Mouse (Mus musculus) lung, embryonic 14.5 days (tissue): ENCODE data around the gene Evx1. TPM values are rescaled to one million over a fixed set of nuclear protein-coding genes. Genes with fewer than 3 reads are reported as not detected.

Experiments
- ATAC-seq: fragments of 200-750 bp; cut with Nextera tagmentation; 2 replicates; pipeline ENCODE4 v1.8.0; 2017; ENCODE audit warnings: mild to moderate bottlenecking, moderate TSS enrichment, moderate library complexity; ENCODE audit not compliant: insufficient read depth
- DNase-seq: peaks from one replicate; pipeline ENCODE4 v3.0.0-alpha.2; 2015
- H3K27ac ChIP-seq: fragments of 300-500 bp; sonication (generic); 2 replicates; pipeline ENCODE4 v1.5.1; 2014; ENCODE audit warnings: low read depth, mild to moderate bottlenecking, moderate library complexity
- H3K27me3 ChIP-seq: fragments of 300-500 bp; sonication (generic); 2 replicates; pipeline ENCODE4 v1.6.1; 2014; ENCODE audit warnings: low read length, control low read depth; ENCODE audit not compliant: insufficient read depth
- H3K36me3 ChIP-seq: fragments of 300-500 bp; sonication (generic); 2 replicates; pipeline ENCODE4 v1.6.1; 2014; ENCODE audit warnings: control low read depth; ENCODE audit not compliant: insufficient read depth
- H3K4me1 ChIP-seq: fragments of 300-500 bp; sonication (generic); 2 replicates; pipeline ENCODE4 v1.6.1; 2014; ENCODE audit warnings: antibody characterized with exemption, control low read depth; ENCODE audit not compliant: insufficient read depth
- H3K4me2 ChIP-seq: fragments of 300-500 bp; sonication (generic); 2 replicates; pipeline ENCODE4 v1.6.1; 2014; ENCODE audit warnings: mild to moderate bottlenecking
- H3K4me3 ChIP-seq: fragments of 300-500 bp; sonication (generic); 2 replicates; pipeline ENCODE4 v1.5.1; 2014; ENCODE audit warnings: low read depth, low read length
- H3K9ac ChIP-seq: fragments of 300-500 bp; sonication (generic); 2 replicates; pipeline ENCODE4 v1.6.1; 2014
- H3K9me3 ChIP-seq: fragments of 300-500 bp; sonication (generic); 2 replicates; pipeline ENCODE4 v1.6.1; 2016; ENCODE audit warnings: low read depth, low read length, control low read depth
- CTCF ChIP-seq: IDR thresholded peaks from 2 replicates; pipeline ENCODE4 v1.5.1; 2016; ENCODE audit warnings: antibody characterized with exemption, low read depth
- WGBS: fragments of 180-500 bp; shearing (Covaris S2); extraction: QIAGEN DNeasy Blood & Tissue Kit; methylation state at CpG from one replicate; pipeline ENCODE4 v1.1.7; 2014; 5-methylcytosine and 5-hydroxymethylcytosine counted together
- polyA plus RNA-seq: library from polyadenylated mRNA; unstranded; fragments of >200 nt; fragmentation: Nextera tagmentation; extraction: Ambion mirVana; gene quantifications from 2 replicates; pipeline ENCODE4 v1.2.1, GENCODE M21; 2014

The Evx1 gene
- polyA plus RNA-seq, 1 experiment from 2014 or later: not detected

GRCm38 (mm10) chr6:52309766-52310165 is 3.5 kb upstream of the Evx1 start:
- no peaks in the 10 kb centered on the region for H3K36me3 ChIP-seq
- ATAC-seq (no peak), DNase-seq (no peak)
- peaks cover 93% of the 10 kb centered on the region for H3K27me3 ChIP-seq
- no peak overlapping the region for H3K27ac ChIP-seq
- 0 out of 2 replicates have a peak, but pooled peaks cover 3% of the 10 kb centered on the region for H3K4me1 ChIP-seq
- H3K4me2 ChIP-seq: no peak overlapping the region
- no peak overlapping the region for H3K4me3 ChIP-seq
- TF ChIP-seq CTCF: no peak
- 34% methylated on average over 10 of the region's 10 CpGs for WGBS
- H3K9ac ChIP-seq: no peak overlapping the region
- no peaks in the 10 kb centered on the region for H3K9me3 ChIP-seq

GRCm38 (mm10) chr6:52310366-52310765 is 2.9 kb upstream of the Evx1 start:
- peak; percentile 55 for DNase-seq
- H3K27ac ChIP-seq: no peak overlapping the region
- H3K9me3 ChIP-seq: no peaks in the 10 kb centered on the region
- H3K27me3 ChIP-seq: peaks cover 98% of the 10 kb centered on the region
- H3K4me1 ChIP-seq: 0 out of 2 replicates have a peak, but pooled peaks cover 3% of the 10 kb centered on the region
- H3K4me2 ChIP-seq: peak overlapping the region; percentile 41; the same call in 1 of the 2 replicates
- no peak for TF ChIP-seq CTCF
- H3K36me3 ChIP-seq: no peaks in the 10 kb centered on the region
- H3K4me3 ChIP-seq: peak overlapping the region; percentile 5; the same call in 1 of the 2 replicates
- no peak overlapping the region for H3K9ac ChIP-seq
- 1% methylated on average over 24 of the region's 24 CpGs for WGBS
- ATAC-seq: no peak

GRCm38 (mm10) chr6:52311661-52312557 is 1.4 kb upstream of the Evx1 start:
- 0 out of 2 replicates have a peak, but pooled peaks cover 8% of the 10 kb centered on the region for H3K4me1 ChIP-seq
- 8% methylated on average over 6 of the region's 6 CpGs for WGBS
- DNase-seq (no peak), ATAC-seq (no peak)
- no peaks in the 10 kb centered on the region for H3K9me3 ChIP-seq
- no peak for TF ChIP-seq CTCF
- H3K4me3 ChIP-seq: no peak overlapping the region
- H3K27me3 ChIP-seq: peaks cover 100% of the 10 kb centered on the region
- H3K4me2 ChIP-seq: no peak overlapping the region
- H3K36me3 ChIP-seq: no peaks in the 10 kb centered on the region
- H3K27ac ChIP-seq: no peak overlapping the region
- H3K9ac ChIP-seq: no peak overlapping the region

- H3K9me3 ChIP-seq: no peaks in the 10 kb centered on the region
- H3K36me3 ChIP-seq: no peaks in the 10 kb centered on the region
- peaks cover 100% of the 10 kb centered on the region for H3K27me3 ChIP-seq
- H3K9ac ChIP-seq: no peak overlapping the region
- 0 out of 2 replicates have a peak, but pooled peaks cover 8% of the 10 kb centered on the region for H3K4me1 ChIP-seq
- DNase-seq (no peak), ATAC-seq (no peak)
- 5% methylated on average over 8 of the region's 8 CpGs for whole genome bisulfite sequencing
- no peak overlapping the region for H3K4me3 ChIP-seq
- no peak overlapping the region for H3K27ac ChIP-seq
- no peak for TF ChIP-seq CTCF
- H3K4me2 ChIP-seq: no peak overlapping the region
These were observed 761 bp upstream of the Evx1 start for GRCm38 (mm10) chr6:52312558-52312915.

GRCm38 (mm10) chr6:52314304-52315100 is 1.2 kb downstream of the Evx1 start:
- H3K36me3 ChIP-seq: no peaks in the 10 kb centered on the region
- H3K27ac ChIP-seq: no peak overlapping the region
- H3K4me3 ChIP-seq: peak overlapping the region; percentile 29
- ATAC-seq (no peak), DNase-seq (no peak)
- 1% methylated on average over 27 of the region's 27 CpGs for WGBS
- no peak for TF ChIP-seq CTCF
- no peak overlapping the region for H3K9ac ChIP-seq
- H3K4me1 ChIP-seq: 0 out of 2 replicates have a peak, but pooled peaks cover 8% of the 10 kb centered on the region
- H3K9me3 ChIP-seq: no peaks in the 10 kb centered on the region
- H3K27me3 ChIP-seq: peaks cover 100% of the 10 kb centered on the region
- H3K4me2 ChIP-seq: peak overlapping the region; percentile 53

- Histone ChIP-seq H3K4me2 (peak overlapping the region; percentile 60; the same call in 1 of the 2 replicates), H3K4me1 (0 out of 2 replicates have a peak, but pooled peaks cover 8% of the 10 kb centered on the region), H3K4me3 (peak overlapping the region; percentile 35; the same call in 1 of the 2 replicates), H3K9me3 (no peaks in the 10 kb centered on the region), H3K27me3 (peaks cover 98% of the 10 kb centered on the region), H3K9ac (no peak overlapping the region), H3K27ac (no peak overlapping the region), H3K36me3 (no peaks in the 10 kb centered on the region)
- TF ChIP-seq CTCF: no peak
- ATAC-seq: no peak
- 10% methylated on average over 27 of the region's 27 CpGs for WGBS
- DNase-seq: no peak
These were observed 2.4 kb downstream of the Evx1 start for GRCm38 (mm10) chr6:52315441-52316412.
